Mouse (Mus musculus) embryo, embryonic 10 days (tissue): ENCODE results near the gene Nudc.

Experiments used
- DNase-seq: peaks from one replicate; pipeline ENCODE4 v3.0.0-alpha.2; 2015; ENCODE audit warnings: low spot score

Gene Nudc

GRCm38 (mm10) chr4:133545272-133546231 is at the start of gene Nudc:
TSS of gene Nudc (minus strand) at chr4:133545996.
- DNase-seq = peak; percentile 99

GRCm38 (mm10) chr4:133595538-133595937 is 49.7 kb upstream of the Nudc start:
- no peak for DNase-seq

DNA sequence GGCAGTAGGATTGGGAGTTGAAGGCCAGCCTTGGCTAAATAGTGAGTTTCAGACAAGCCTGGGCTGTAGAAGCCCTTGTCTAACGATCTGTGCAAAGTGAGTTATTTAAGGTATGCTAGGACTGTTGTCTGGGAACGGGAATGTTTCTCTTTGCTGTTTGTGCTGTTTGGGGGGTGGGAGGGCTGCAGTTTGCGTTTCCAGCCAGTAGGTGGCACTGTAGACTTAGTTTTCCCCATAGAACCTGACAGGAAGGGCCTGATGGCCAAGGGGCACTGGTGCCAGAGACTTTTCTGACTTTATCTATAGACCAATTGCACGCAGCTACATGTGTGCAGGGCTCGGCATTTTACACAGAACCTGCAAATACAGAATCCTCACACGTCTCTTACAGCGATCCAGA is 46.8 kb upstream of the Nudc start:
- DNase-seq = peak; percentile 79

DNA sequence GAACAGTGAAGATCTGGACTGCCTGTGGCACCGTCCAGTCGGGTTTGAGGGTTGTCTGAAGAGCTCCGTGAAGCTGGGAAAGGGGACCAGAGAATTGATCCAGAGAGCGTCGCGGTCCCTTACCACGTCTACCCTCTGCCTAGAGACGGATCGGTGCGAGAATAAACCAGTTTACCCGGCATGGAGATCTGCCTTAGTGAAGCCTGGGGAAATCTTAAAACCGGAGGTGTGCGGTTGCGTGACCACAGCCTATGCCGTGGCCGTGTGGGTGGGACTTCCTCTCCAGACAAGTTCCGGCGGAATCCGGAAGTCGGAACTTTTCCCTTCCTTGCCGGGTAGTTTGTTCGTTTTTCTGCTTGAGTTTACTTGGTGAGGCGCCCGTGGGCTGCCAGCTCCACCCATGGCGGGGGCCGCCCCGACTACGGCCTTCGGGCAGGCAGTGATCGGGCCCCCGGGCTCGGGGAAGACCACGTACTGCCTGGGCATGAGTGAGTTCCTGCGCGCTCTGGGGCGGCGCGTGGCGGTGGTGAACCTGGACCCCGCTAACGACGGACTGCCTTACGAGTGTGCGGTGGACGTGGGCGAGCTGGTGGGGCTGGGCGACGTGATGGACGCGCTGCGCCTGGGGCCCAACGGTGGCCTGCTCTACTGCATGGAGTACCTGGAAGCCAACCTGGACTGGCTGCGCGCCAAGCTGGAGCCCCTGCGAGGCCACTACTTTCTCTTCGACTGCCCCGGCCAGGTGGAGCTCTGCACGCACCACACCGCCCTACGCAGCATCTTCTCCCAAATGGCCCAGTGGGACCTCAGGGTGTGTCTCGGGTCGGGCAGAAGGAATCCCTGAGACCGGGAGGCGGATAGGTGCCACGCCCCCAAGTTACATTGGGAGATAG is 38.5 kb upstream of the Nudc start, which contains the start of gene Gpn2:
Gpn2 (plus strand) TSS at position 304 of the 893 bp plus-strand sequence.
- DNase-seq = peak; percentile 90

DNA sequence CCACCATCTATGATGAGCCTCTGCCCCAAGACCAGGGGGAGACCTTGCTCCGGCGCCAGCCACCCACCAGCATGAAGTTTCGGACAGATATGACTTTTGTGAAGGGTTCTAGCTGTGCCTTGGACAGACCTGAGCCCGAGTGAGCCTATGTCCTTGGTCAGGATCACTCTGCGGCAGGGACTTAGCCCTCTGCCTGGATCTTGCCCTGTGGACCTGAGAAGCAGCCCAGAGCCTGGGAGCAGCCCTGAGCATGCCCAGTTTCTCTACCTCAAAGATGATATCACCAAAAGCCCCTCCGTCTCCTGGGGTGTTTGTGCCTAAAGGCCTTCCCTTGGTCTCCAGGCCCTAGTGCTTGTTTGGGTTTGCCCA is 37.9 kb upstream of the Nudc start:
- DNase-seq = no peak

DNA sequence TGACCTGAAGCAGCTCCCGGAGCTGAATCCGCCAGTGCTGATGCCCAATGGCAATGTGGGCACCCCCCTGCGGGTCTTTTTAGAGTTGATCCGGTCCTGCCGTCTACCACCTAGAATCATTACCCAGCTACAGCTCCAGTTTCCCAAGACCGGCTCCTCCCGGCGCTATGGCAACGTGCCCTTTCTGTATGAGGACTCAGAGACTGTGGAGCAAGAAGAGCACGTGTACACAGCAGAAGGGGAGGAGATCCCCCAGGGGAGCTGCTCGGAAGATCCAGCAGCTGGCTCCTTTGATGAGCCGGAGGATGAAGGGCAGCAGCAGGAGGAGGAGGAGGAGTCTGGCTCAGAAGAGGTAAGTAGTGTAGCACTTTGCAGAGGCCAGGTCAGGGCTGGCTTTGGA is 32.2 kb upstream of the Nudc start:
- no peak for DNase-seq

DNA sequence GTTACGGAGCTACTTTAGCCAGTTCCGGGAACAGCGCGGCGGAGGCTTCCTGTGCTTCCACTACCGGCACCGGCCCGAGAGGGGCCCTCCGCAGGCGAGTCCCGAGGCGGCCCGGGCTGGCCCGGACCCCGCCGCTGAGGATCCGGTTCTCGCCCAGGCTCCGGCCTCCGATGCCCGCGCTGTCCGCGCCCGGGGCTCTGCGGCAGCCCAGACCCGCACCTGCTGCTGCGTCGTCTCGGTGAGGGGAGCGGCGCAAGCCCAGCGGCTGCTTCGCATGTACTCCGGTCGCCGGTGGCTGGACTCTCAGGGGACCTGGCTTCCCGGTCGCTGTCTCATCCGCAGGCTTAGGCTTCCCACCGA is 29.0 kb upstream of the Nudc start:
- no peak for DNase-seq

DNA sequence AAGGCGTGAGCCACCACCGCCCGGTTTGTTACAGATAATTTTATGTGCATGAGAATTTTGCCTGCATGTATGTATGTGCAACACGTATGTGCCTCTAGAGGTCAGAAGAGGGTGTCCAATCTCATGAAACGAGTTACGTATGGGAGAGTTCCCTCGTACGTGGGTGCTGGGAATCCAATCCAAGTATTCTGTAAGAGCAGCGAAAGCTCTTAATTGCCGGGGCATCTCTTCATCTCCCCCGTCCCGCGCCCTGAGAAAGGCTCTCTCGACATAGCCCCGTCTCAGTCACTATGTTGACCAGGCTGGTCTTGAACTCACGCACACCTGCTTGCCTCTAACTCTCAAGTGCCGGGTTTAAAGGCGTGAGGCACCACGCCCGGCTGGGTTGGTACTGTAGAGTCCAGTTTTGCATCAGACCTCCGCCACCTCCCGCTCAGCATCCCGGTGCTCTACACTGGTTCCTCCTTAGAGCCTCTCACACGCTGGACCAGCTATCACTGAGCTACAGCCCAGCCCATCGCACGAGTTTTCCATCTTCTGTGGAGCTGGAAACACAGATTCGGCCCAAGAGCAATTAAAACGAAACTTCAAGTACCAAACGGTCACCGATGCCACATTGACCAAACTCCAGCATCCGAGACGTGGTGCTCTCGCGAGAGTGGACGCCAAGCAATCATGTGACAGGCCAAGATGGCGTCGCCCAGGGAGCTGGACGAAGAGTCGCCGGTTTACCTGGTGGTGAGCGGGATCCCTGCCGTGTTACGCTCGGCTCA is 28.5 kb upstream of the Nudc start, which contains the start of gene Gpatch3:
Gpatch3 (plus strand) TSS at position 676 of the 773 bp plus-strand sequence.
- peak; percentile 99 for DNase-seq

GRCm38 (mm10) chr4:133570066-133570466 is 24.3 kb upstream of the Nudc start:
- no peak for DNase-seq

DNA sequence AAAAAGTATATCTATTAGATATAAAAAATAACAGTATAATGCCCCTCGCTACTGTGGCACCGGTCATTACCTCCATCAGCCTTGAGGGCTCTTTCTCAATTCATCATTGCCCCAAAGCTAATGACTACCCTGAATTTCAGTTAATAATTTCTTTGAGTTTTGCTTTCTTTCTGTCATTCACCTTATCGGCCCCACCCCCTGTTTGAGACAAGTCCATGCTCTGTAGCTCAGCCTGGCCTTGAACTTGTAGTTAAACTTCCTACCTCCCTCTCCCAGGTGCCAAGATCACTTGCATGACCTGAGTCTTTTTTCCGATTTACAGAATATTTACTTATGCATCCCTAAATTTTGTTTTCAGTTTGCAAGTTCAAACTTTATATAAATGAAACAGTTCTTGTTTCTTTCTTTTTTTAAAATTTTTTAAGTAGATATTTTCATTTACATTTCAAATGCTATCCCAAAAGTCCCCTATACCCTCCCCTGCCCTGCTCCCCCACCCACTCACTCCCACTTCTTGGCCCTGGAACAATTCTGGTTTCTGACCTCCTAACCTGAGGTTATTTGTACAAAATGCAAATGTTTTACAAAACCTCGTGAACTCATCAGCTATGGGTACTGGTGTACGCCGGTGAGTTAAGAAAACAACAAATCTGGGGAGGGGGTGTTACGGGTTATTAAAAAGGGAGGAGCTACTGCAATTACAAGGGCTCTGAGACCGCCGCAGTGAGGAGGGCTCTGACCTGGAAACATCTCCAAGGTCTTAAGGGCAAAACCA is 23.7 kb upstream of the Nudc start:
- DNase-seq = no peak

- DNase-seq = no peak
Observed at GRCm38 (mm10) chr4:133567251-133567650, 21.5 kb upstream of the Nudc start.

DNA sequence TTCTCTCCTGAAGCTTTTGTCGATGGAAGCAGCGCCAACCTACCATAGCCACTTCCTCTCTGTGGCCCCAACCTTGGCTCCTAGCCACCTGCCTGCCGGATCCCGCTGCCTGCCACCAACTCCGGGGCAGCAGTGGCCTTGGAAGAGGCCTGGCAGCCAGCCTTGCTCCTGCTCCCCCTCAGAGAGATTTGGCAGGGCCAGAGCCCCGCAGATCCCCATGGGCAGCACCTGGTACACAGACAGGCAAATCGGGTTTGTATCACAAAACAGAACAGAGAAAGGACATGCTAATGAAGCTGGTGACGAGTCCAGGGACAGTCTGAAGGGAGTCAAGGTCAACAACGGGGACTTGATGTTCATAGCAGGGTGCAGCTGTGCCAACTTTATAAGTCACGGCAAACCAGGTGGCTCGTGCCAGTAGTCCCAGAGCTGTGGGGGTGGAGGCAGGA is 17.4 kb upstream of the Nudc start:
- DNase-seq = no peak

DNA sequence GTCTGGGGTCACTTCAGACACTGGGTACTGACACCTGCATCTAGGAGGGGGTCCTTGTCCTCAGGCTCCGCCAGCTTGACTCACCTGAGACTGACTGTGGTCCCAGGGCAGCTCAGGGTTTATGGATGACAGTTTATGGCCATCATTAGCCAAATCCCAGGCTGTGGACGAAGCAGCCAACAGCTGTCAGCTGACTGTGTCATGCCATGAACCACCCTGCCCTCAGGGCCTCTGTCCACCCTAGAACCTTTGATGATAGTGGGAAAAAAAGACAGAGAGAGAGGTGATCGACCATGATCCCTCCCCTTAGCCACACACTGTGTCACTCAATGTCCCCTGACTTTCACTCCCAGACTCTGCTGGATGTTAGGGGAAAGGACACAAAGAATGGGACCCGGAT is 15.8 kb upstream of the Nudc start:
- no peak for DNase-seq

DNA sequence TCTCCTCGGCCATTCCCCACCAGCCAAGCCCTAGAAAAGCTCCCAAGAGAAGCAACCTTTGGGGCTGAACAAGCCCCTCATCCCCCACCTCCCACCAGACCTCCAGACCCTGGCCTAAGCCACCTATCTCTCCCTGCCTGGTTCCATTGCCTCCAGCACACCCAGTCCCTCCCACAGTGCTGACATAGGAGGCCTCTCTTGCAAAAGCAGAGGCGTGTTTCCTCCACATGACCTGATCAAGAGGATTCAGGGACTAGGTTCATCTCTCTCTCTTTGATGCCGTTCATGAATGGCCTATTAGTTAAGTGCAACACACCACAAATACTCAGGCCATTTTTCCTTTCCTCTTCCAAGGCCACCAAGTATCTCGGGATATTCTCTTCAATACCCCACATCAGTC is 14.1 kb upstream of the Nudc start:
- DNase-seq = no peak

DNA sequence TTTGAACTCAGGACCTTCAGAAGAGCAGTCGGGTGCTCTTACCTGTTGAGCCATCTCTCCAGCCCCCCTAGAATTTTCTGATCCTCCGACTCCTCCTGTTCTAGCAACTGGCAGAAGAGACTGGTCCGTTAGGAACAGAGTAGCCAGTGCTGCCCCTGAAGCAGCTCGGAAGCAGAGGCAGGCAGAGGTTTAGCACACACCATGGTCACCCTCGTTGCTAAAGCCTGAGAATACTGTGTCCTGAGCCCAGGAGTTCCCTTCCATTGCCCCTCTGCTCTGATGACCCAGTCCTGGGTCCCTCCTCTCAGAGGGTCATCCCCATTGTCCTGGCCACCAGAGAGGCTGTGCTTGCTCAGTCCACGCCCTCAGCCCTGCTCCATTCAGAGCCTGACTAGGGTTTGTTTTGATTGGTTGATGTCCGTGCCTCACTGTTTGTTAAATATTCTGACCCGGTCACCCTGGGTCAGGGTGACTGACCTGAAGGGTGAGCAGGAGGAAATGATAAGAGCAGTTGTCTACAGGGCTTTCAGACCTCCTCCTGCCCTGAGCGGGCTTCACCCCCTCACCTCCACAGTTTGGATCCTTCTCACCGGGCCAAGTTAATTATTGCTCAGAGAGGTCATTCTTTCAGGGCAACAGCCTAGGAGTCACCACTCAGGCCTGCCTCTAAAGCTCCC is 11.4 kb upstream of the Nudc start:
- DNase-seq = peak; percentile 69

GRCm38 (mm10) chr4:133553448-133554330 is 7.9 kb upstream of the Nudc start:
- DNase-seq = no peak

- no peak for DNase-seq
Observed at GRCm38 (mm10) chr4:133552768-133553447, 7.1 kb upstream of the Nudc start, which contains the start of gene Nr0b2. TSS of gene Nr0b2 (plus strand) at chr4:133553376.

DNA sequence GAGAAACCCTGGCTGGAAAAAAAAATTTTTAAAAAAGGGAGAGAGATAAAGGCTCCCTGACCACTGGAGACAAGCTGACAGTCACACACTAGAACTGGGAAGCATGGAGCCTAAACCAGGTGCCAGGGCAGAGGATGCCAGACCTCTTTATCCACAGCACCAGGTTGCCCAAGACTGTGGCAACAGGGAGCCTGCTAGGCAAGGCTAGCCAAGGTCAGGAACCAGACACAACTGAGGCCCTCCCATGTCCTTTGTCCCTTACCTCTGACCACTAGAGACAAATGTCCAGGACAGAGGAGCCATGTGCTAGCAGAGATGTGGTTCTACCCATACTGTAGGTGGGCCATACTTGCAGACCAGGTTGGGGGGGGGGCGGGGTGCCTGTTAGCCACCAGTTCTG is 6.2 kb upstream of the Nudc start:
- DNase-seq = no peak

GRCm38 (mm10) chr4:133536652-133537051 is 9.1 kb downstream of the Nudc start:
- DNase-seq = no peak
